7 mouse cellular contexts compared by ENCODE assay signal in genomic region chr4:152625032-152626003, GRCm38 (mm10).
A peak's percentile ranks its signal among the peaks of the same experiment; 100 is the strongest.
DNase-seq lines count a peak whose midpoint lies in the region; ATAC-seq lines count a peak whose summit lies in the region.

No protein-coding gene starts in this region.

- DNase-seq in adrenal gland, adult 18-20 months (ENCODE audit: low spot score in 2 of 2): peak; percentile 53 to 56
- peak; percentile 85 to 86 for DNase-seq in cerebellum, postnatal 10 days
- peak; percentile 58 to 62 for DNase-seq in frontal cortex, postnatal 25 days (ENCODE audit: low spot score in 2 of 2)
- DNase-seq in hindlimb bud, embryonic 11.5 days (ENCODE audit: extremely low spot score, low read depth, low spot score): peak; percentile 42
- peak; percentile 59 for DNase-seq in left cerebral cortex, adult 11 months (ENCODE audit: low spot score)
- peak; percentile 77 for DNase-seq in right cerebral cortex, postnatal 25 days

- 0 out of 2 replicates have a peak, but pooled peaks have one; percentile 47 for ATAC-seq in megakaryocyte, adult 5-6 weeks (ENCODE audit: poor library complexity, severe bottlenecking)

Comparison
In these comparisons a context has a peak if more than half of its experiments do, and no peak if none do; other contexts are left out.
1. Peak in every context shown above with its lines: DNase-seq and ATAC-seq.